Mouse (Mus musculus) fibroblast of lung, adult 2 months (primary cell): ENCODE measurements at regions not wholly inside any gene's neighbourhood (a gene's known extent, or its start where the extent isn't known, plus 50 kb on each side); places are given as distances from the start of the nearest gene placed in this dataset.
A peak's percentile ranks its signal among the peaks of the same experiment; 100 is the strongest.

ENCODE experiments used
- DNase-seq: peaks from one replicate; pipeline ENCODE4 v3.0.0-alpha.2; 2011; ENCODE audit warnings: low read depth

GRCm38 (mm10) chr5:52092273-52092672 lies 98.0 kb downstream of the Dhx15 start:
- no peak for DNase-seq

DNA sequence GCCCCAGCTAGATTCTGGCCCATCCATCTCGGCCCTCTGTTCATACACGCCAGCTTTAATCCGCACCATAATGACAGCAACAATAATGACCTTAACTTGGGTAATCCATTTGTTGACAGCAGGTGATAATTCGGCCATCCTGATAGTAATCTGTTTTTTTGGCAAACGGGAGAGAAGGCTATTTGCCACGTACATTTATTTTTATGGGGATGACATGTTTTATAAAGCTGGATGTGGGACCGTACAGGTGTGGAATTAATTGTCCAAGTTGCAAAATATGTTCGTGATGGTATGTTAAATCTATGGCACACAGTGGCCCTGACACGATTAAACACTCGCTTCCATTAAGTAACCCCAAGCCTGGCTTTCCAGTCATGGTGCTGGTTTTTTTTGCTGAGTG lies 102.2 kb downstream of the Dhx15 start:
- DNase-seq: no peak

- DNase-seq: no peak
Measured at GRCm38 (mm10) chr5:52086766-52087429, 103.4 kb downstream of the Dhx15 start.

- DNase-seq: no peak
Measured at GRCm38 (mm10) chr5:52080268-52080667, 110.0 kb downstream of the Dhx15 start.

GRCm38 (mm10) chr5:52077696-52078095 lies 112.6 kb downstream of the Dhx15 start:
- DNase-seq: no peak

- DNase-seq: no peak
Measured at GRCm38 (mm10) chr5:52075096-52075495, 115.2 kb downstream of the Dhx15 start.

DNA sequence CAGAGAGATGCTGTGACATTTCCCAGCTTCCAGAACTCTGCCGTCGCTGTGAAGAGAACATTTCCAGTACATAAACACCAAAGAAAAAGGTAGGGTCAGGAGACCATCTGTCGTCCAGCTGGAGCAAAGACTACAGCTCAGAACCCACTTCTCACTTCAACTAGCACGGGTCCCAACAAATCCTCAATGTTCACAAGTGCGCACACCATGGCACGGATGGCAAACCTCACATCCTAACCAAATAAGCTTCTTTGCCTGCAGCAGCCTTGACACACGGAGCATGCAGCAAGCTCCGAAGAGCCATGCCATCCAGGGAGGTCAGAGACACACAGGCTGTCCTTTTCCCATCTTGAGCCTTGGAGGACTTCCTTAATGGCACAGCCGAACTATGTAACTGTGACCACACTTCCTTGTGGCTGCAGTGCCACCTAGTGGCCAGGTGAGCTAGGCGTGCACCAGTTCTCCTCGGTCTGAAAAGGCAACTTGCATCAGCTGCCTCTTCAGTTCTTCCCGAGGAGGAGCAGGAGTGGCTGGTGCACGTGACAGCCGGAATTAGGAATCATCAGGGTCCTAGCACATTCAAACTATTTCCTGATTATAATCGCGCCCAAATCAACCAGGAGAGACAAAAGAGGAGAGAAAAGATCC lies 125.4 kb downstream of the Dhx15 start:
- DNase-seq: peak; percentile 42

DNA sequence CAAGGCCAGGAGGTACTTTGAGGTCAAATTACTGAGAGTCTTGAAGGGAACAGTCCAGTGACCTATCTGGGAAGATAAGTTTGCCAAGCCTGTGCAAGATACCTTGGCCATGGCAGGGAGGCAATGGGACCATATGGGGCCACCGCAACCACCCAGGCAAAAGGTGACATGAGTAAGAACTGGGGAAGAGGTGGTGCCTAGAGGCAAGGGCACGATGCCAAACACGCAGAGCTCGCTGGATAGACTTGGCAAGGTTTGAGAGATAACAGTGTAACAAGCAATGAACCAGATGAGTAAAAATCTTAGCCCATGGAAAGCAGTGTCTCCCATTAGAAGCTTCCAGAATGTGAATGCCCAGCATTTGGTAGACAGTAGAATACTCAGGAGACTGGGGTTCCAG lies 128.1 kb downstream of the Dhx15 start:
- no peak for DNase-seq

- no peak for DNase-seq
Measured at GRCm38 (mm10) chr5:52061226-52061625, 129.1 kb downstream of the Dhx15 start.

DNA sequence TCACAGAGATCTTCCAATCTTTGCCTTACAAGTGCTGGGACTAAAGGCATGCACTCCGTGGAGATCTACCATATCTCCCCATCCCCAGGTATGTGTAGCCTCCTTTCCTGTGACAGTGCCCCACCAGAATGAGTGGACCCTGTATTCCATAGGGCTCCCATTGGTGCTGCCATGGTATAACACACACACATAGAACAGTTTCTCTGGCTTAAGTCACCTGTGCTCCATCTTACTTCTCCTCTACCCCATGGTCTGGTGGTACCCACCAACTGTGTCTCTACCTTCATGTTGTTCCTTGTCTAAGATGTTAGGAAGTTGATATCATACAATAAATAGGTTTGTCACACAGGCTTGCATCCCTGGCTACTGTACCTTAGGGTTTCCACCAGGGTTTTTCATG lies 133.1 kb downstream of the Dhx15 start:
- DNase-seq: no peak

DNA sequence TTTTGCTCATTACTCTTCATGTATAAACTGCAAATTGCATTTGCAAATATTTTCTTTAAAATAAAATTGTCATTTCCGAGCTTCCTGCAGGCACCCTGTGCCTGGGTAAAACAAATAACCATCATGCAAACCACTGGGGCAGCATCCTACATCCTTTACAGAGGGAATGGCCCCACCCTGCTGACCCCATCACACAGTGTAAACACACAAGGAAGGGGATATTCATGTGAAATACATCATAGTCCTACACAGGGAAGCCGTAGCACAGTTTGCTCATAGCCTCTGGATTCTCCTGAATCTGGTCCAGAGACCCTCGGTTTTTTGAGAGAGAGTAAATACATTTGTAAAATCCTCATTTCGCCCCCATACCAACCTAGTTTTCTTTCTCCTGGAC lies 138.2 kb downstream of the Dhx15 start:
- no peak for DNase-seq

DNA sequence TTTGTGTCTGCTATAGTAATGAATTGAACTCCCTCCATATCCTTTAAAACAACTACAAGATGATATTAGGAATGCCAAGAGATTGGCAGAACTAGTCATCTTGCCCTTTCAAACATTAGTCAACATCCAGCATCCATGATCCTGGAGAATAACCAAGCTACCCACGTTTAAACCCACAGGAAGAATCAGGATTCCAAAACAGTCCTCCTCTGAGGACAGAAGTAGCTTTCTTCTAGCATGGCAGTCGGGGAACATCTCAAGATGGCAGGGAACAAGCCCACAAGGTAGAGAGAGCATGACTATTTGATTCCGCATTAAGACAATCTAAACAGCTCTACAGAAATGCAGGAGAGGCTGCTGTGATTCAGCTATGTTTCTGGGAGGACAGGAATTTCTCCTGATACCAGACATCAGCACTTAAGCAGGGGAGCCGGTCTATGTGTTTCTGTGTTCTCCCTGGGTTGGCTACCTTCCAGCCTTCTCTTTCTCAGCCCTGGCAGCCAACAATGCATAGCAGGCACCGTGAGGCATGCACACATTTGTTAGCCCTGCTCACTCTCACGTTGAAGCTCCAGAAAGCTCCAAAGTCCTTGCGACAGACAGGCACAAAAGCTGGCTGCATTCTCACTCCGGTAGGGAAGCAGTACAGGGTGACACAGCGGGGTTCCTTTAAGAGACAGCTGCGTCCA lies 138.8 kb downstream of the Dhx15 start:
- DNase-seq: no peak

GRCm38 (mm10) chr5:52048790-52049189 lies 141.5 kb downstream of the Dhx15 start:
- no peak for DNase-seq

GRCm38 (mm10) chr5:52046704-52047103 lies 143.6 kb downstream of the Dhx15 start:
- DNase-seq: no peak

GRCm38 (mm10) chr5:52044101-52044500 lies 146.2 kb downstream of the Dhx15 start:
- no peak for DNase-seq

DNA sequence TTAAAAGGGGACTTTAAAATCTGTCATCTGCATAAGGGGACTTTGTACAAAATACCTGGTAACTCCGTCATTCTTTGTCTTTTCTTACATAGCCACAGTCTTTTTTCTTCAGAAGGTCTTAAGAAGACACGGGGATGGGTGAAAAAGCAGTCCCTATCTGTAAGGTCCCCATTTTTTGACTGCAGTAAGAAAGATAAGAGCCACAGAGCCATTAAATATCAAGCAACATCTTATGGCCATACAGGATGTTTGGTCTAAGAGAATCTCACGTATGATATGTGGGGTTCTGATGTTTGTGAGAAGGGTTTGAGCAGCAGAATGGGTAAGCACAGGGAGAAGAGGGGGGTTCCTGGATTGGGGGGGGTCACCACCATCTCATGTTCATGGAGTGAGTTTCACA lies 148.9 kb downstream of the Dhx15 start:
- DNase-seq: no peak

DNA sequence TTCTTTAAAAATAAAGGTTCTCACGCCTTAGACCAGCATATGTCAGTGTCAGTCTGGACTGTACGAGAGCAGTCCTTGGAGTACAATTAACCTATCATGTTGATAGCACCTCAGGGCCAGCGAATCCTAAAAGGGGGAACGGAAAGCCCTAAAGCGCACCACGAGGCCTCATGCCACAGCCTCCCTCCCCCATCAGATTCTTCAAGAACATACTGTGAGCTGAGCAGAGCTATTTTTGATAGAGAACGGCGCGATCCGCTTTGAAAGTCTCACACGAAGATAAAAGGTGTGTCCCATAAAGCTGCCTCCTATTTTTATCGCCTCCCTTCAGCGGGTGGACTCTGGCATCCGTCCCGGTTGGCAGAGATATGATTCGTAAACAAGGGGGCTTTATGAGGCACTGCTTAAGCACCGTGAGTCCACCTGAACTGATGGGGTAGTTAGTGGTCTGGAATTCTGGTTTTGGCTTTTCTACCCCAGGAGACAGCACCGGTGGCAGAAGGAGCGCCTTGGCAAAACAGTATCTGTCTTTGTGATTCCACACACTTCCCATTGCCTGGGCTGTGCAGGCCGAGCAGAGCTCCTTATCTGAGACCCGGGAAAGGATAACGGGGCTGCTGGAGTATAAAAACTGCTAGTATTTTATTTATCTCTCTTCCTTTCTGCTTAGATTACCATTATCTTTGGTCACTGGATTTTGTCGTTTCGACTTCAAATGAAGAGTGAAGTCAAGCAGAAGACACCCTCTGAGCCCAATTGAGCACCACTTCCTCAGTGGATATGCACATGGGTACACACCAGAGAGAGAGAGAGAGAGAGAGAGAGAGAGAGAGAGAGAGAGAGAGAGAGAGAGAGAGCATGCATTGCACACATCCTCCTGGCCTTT lies 149.6 kb downstream of the Dhx15 start:
- DNase-seq: no peak

DNA sequence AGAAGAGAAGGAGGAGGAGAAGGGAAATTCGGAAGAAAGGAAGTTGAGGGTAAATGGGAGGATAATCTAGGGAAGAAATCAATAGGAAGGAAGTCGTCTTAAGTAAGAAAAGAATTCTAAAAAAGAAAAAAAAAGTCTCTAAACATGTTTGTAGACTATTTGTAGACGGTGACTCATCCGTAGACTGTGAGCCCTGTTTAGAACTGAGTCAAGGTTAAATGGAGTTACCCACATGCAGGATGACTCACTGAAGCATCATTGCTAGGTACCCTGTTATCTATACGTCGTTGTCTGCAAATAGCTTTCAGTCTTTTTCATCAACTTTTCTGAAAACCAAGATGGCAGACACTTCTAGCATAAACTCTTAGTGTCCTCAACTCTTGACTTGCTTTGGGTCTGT lies 155.0 kb downstream of the Dhx15 start:
- DNase-seq: no peak

DNA sequence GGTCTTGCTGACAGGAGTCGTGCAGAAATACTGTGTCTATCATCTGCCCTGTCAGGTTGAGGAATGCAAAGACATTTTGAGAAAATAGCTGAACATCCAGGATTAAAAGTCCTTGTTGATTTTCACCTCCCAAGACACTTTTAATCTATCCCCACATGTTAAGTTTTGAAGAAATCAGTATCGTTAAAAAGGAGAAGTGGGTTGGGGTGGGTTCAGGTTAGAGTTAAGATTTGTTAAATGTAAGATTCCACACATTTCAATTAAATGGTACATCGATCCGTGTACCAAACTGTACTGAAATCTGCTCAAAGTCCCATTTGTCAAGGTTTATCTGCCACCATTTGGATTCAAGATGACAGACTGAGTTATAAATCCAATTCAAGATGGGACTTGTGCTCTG lies 162.8 kb downstream of the Dhx15 start:
- DNase-seq: no peak

DNA sequence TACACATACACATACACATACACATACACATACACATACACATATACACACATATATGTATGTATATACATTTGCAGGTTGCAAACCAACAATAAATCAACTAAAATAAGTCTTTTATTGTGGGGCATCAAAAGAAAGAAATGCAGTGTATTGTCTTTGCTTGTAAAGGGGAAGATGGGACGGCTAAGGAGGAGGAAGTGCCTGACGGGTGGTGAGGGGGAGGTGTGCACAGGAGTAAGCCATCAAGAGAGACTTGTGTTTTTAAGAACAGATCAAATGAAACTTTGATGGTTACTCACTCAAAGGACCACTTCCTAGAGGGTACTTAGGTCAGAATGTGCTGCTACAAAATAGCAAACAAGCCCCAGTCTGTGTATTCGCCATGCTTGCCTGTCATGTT lies 164.2 kb downstream of the Dhx15 start:
- no peak for DNase-seq

GRCm38 (mm10) chr5:52023212-52023611 lies 167.1 kb downstream of the Dhx15 start:
- no peak for DNase-seq

- DNase-seq: no peak
Measured at GRCm38 (mm10) chr5:52016992-52017391, 173.3 kb downstream of the Dhx15 start.
